Mouse (Mus musculus): ENCODE measurements around the gene Cpsf4l. TPM values are rescaled to one million over a fixed set of nuclear protein-coding genes. Genes with fewer than 3 reads are reported as not detected.

The Cpsf4l gene
- 0.86 TPM for polyA plus RNA-seq (2014; fragmentation: Illumina TruSeq; extraction: RNeasy Lipid Tissue Mini Kit (QIAGEN cat#74804))

GRCm38 (mm10) chr11:113709731-113710256 is at the start of gene Cpsf4l:
Gene Cpsf4l, minus strand, starts transcription at chr11:113710017.

GRCm38 (mm10) chr11:113751484-113752084 is 41.8 kb upstream of the Cpsf4l start, which contains the start of gene Cdc42ep4:
Gene Cdc42ep4, minus strand, starts transcription at chr11:113751881.

GRCm38 (mm10) chr11:113683957-113684706 is 25.7 kb downstream of the Cpsf4l start, which contains the start of the genes Fam104a and D11Wsu47e:
Gene Fam104a, minus strand, starts transcription at chr11:113684155.
Gene D11Wsu47e, plus strand, starts transcription at chr11:113684412.

GRCm38 (mm10) chr11:113649353-113650210 is 60.2 kb downstream of the Cpsf4l start, which contains the start of gene Slc39a11:
Gene Slc39a11, minus strand, starts transcription at chr11:113650079.

GRCm38 (mm10) chr11:113648690-113649352 is 61.0 kb downstream of the Cpsf4l start, which contains the start of gene Cog1:
Gene Cog1, plus strand, starts transcription at chr11:113649169.

Other genes starting within 250 kb of the Cpsf4l start
- not detected for gene Sstr2, start 90.7 kb downstream of the Cpsf4l start, polyA plus RNA-seq (2014; fragmentation: Illumina TruSeq; extraction: RNeasy Lipid Tissue Mini Kit (QIAGEN cat#74804))
- gene Cog1, start 60.8 kb downstream of the Cpsf4l start, polyA plus RNA-seq (2014; fragmentation: Illumina TruSeq; extraction: RNeasy Lipid Tissue Mini Kit (QIAGEN cat#74804)): 1.2 TPM
- 6.5 TPM for gene Slc39a11, start 59.9 kb downstream of the Cpsf4l start, polyA plus RNA-seq (2014; fragmentation: Illumina TruSeq; extraction: RNeasy Lipid Tissue Mini Kit (QIAGEN cat#74804))
- 15.5 TPM for gene Fam104a, start 25.9 kb downstream of the Cpsf4l start, polyA plus RNA-seq (2014; fragmentation: Illumina TruSeq; extraction: RNeasy Lipid Tissue Mini Kit (QIAGEN cat#74804))
- gene D11Wsu47e, start 25.6 kb downstream of the Cpsf4l start, polyA plus RNA-seq (2014; fragmentation: Illumina TruSeq; extraction: RNeasy Lipid Tissue Mini Kit (QIAGEN cat#74804)): 10.1 TPM
- gene Cdc42ep4, start 41.9 kb upstream of the Cpsf4l start, polyA plus RNA-seq (2014; fragmentation: Illumina TruSeq; extraction: RNeasy Lipid Tissue Mini Kit (QIAGEN cat#74804)): 1.4 TPM

Measured in ovary, adult 10 weeks (tissue).